Mouse (Mus musculus): ENCODE results near the gene Ifnb1.
"Not testable (repeated sequence)": the region's sequence is repeated elsewhere in the genome, so short reads cannot be mapped to it uniquely, and the experiment has no call there.

Ifnb1 gene

DNA sequence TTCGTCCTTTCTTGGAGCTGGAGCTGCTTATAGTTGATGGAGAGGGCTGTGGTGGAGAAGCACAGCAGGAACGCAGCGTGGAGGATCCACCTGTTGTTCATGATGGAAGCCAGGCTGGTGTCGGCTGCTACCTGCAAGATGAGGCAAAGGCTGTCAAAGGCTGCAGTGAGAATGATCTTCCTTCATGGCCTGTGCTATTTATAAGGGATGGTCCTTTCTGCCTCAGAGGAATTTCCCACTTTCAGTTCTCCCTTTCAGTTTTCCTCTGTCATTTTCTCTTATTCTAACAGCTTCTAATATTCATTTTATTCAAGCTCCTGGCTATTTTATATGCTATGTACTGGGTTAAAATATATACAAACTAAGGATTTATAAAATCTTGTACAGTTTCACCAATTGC is at the start of gene Ifnb1:
TSS of gene Ifnb1 (minus strand) at position 101 of the 400 bp plus-strand sequence.
- DNase-seq = no peak

DNA sequence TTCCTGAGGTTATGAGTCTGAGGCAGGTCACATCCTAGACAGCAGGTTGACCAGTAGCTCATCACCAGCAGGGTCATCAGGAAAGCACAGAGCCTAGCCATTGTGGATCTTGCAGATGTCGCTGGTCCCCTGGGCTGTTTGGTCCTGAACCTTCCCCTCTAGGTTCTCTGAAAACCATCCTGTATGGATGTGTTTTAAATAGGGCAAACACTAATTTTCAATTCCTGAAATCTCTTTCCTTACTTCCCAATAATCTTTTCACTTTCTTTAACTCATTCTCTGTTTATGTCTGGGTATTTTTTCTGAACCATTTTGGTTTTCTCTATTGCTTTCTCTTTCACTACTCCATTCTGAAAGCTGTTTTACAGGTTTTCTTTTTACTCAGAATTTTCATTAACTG is 49.1 kb upstream of the Ifnb1 start, which contains the start of gene Ifna14:
TSS of gene Ifna14 (minus strand) at position 101 of the 400 bp plus-strand sequence.
- no peak for DNase-seq

DNA sequence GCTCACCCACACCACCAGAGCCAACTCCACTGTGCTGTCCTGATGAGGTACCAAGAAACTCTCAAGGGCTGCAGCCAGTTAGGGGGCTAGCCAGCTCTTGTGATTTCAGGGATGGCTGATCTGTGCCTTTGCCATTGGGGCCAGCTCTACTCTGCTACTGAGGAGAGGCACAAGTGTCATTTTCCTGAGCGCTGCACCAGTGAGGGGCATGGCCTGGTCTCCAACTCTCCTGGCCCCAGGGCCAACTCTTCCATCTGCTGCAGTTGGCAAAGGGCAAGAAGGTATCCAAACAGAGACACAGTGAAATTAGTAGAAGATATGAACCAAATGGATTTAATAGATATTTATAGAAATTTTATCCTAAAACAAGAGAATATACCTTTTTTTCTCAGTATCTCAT is 39.2 kb upstream of the Ifnb1 start:
- DNase-seq = no peak

DNA sequence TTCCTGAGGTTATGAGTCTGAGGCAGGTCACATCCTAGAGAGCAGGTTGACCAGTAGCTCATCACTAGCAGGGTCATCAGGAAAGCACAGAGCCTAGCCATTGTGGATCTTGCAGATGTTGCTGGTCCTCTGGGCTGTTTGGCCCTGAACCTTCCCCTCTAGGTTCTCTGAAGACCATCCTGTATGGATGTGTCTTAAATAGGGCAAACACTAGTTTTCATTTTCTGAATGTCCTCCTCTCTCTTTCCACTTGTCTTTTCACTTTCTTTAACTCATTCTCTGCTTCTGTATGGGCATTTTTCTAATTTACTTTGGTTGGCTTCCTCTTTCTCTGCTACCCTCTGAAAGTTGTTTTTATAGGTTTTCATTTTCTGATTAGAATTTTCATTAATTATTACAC is 35.6 kb upstream of the Ifnb1 start, which contains the start of gene Ifna15:
TSS of gene Ifna15 (minus strand) at position 101 of the 400 bp plus-strand sequence.
- DNase-seq = not testable (repeated sequence)

DNA sequence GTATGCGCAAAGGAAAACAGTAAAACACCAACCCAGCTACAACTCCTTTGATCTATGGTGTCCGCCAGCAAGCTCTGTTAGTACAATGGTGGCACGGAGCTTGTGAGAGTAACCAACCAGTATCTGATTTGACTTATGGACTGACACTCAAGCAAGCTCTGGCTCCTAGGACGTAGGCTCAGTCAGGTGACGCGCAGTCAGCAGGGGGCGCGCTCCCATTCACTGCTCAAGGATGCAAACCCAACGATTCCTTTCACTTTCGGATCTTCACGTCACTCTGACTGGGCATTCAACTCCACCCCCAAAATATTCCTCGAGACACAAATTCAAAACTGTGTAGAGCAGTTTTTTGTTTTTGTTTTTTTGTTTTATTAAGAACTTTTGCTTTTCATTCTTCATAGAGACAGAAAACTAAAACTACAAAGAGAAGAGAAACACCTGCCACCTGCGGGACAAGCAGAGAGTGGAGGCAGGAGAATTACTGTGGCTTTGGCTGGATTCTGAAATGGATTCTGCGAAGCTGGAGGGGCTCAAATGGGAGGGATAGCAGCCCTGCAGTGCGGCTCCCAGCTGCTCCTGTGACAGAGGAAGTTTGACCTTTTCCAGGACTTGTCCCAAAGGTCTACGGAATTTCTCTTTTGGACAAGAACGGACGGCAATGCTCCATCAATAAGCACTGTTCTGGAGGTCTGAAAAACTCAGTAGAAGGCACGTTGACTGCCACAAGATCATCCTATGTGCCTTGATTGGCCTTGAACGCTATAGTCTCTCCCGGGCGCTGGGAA is 27.8 kb upstream of the Ifnb1 start:
- DNase-seq = peak; percentile 80

DNA sequence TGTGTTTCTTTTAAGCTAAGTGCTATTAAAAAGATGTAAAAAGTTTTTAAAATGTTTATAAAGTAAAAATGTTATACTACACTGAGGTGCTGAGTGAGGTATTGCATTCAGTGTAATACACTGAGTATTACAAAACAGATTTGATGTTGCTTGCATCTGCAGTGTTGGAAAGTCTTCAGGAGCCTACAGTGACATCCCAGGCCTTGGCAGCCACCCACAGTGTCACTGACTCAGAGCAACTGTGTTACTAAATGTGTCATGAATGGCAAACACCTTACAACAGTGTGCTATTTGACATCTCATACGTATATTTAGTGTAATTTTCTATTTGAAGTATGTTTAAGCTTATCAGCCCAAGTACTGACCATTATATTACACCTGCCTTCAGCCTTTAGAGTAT is 25.4 kb upstream of the Ifnb1 start:
- no peak for DNase-seq

DNA sequence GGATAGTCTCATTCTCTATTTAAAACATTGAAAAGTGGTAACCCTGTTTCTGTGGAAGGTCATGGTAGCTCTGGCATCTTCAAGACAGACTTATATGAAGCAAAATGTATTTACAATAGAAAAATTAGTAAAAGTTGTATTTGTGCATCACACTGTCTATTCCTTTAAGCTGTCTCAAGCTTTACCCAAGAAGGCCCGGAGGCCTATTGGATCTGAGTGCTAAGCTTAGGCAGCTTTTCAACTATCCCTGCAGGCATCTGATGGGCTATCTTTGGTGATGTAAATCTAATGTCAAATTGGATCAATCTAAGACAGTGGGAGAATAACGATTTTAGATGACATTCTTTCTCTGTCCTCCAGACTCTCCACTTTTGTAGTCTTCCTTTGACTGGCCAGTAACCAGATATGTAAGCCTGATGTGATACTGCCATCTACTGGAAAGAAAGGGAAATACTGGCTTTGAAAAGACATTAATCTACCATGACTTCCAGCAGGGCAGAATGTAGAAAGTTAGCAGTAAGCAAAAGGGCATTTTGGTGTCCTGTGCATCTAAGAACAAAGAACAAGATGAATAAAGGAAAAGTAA is 21.2 kb upstream of the Ifnb1 start:
- DNase-seq = no peak

DNA sequence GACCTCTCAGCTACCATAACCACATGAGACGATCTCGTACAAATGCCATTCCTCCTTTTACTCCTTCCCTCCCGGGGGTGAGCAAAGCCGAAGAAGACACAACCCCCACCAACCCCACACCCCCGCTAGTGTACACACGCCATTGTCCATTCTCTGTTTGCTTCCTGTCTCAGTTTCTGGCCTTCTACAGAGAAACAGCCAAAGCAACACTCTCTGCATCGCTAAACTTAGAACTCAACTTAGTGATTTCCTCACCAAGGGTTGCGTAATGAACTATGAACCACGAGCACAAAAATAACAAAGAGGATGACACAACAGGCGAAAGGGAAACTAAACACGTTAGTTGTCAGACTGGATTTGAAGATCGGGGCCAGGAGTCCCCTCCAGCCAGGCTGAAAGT is 14.8 kb upstream of the Ifnb1 start:
- no peak for DNase-seq

DNA sequence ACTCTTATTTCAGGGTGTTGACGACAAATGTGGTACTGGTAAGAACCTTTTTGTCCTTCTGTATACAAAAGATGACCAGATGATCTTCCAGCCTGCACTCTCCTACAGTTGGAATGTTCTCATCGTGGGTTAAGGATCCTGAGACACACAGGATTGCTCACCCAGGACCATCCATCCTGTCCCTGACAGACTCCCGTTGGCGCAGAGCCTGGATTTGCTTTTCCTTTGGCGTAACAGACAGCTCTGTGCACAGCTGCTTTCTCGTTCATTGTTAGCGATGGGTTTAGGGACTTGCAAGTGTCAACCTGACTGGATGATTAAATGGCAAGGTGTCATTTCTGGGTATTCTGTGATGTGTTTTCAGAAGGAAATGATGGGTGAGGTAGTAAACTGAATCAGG is 14.1 kb upstream of the Ifnb1 start:
- no peak for DNase-seq

DNA sequence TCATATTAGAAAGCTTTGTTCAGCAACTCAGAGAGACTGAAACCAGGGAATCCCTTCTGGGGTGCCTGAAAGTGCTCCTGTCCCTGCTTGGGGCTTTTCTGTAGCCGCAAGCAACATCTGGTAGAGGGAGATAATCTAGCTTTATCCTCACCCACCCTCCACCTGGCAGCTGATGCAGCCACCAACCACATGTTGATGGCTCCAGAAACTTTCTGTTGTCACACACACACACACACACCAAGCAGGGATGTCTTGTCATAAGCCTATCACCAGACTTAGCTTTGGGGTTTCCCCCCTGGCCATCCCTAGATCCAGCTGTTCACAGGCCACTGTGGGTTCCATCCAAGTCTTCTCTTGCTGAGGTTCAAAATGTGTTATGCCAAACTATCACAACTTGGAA is 13.2 kb upstream of the Ifnb1 start:
- DNase-seq = no peak

DNA sequence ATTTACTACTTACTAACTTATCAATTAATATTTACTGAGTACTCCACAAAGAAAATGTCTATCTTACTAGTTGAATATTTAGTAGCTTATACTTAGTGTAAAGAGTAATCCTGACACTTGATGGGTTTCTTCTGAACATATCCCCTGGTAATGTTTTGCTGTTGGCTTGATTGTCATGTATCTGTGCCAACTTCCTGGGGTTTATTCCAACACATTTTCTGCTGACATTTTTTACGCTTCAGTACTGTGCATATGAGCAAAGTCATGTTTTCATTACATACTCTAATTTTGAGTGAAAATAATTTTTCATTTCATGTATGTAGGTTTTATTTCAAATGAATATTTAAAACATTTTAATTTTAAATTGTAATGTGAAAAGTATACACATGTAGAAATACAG is 12.3 kb upstream of the Ifnb1 start:
- no peak for DNase-seq

DNA sequence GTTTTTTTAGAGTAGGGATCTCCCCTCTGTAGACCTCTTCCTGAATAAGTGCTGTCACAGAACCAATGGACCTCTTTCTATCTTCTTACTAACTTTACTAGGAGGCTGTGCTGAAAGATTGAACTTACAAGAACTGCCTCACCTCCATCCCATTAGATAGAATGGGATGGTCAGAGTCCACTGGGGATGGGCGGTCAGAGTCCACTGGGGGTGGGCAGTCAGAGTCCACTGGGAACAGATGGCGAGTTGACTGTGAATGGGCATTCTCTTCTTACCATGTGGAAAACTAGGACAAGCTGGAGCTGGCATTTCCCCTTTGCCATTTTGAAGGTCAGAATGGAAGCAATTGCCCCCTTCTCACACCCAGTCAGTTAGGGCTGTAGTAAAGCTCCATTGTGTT is 10.9 kb upstream of the Ifnb1 start:
- DNase-seq = no peak

DNA sequence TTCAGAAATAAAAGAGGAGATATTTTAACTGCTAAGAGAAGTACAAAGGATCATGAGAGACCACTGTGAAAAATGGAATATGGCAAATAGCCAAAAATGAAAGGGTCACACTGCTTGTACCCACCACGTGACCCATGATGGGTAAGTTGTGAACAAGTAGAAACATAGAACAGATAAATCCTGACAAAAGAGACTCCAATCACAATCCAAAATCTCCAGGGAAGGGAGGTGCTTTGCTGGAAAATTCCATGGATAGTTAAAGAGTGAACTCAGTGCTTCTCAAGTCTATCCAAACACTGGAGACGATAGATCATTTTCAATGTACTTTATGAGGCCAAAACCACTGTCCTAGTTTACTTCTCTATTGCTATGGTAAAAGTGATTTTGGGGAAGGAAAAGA is 8.3 kb upstream of the Ifnb1 start:
- no peak for DNase-seq

DNA sequence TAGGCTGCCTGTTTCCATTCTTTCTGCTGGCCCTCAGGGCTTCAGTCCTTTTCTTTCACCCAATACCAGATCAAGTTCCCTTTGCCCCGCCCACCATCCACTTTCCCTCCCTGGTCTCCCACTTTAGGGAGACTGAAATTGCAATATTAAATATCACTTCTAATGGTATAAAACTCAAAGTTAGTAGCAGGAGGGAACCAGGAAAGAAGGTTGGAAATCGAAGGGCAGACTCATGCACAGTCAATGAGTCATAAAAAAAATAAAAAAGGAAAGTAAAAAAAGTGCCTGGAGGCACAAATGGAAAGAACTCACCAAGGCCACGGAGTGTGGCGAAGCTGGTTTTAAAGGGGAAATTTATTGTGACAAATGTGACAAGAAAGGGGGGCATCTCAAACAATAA is 7.7 kb upstream of the Ifnb1 start:
- no peak for DNase-seq

DNA sequence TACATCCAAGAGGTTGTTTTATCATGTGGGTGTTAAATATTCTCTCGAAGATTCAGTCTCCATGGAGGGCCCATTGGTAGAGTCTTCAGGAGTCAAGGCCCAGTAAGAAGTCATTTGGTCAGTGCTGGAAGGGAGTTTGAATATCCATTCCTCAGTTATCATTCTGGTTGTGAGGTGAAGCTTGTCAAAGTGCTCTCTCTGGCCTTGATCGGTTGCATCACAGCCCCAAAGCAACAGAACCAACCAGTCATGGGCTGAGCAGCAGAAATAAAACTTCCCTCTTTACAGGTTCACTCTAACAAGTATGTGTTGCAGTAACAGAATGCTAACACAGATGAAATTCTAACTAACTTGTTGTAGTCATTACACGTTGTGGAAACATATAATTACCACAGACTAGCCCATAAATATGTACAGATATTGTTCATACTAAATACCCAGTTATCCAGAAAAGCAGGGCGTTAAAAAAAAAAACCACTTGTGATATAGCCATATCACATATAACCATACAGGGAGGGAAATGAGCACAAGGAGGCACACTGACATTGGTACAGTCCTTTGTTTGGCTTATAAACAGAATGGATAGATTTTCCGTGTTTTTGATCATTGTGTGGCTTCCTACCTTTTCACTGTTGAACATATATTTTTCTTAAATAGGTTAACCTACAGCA is 3.9 kb upstream of the Ifnb1 start:
- DNase-seq = no peak

DNA sequence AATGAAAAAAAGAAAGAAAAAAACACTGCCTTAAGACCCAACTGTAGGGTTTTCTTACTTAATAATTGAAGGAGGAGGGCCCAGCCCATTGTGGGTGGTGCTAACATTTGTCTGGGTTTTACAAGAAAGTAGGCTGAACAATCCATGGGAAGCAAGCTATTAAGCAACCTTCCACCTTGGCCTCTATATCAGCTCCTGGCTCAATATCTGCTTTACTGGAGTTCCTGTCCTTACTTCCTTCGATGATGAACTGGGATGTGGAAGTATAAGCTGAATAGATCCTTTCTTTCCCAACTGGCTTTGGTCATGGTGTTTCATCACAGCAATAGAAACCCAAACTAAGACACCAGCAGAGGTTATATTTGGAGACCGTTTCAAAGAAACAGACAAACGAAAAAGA is 2.8 kb upstream of the Ifnb1 start:
- DNase-seq = no peak

DNA sequence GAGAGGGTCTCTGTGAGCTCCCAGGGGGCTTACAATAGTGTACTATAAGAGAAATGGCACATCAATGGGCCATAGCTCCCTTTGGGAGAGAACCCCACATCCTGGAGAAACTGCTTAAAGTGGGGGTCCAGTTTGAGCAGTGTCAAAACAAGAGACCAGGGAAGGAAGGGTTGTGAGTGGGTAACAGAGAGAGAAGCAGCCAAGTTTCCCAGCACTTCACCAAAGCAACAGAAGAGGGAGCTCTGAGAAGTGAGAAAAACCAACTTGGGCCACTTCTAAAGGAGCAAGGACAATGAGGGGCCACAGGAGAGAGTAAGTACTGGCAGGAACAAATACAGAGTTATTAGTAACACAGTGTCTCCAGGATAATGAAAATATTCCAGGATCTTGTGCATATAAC is 667 bp upstream of the Ifnb1 start:
- DNase-seq = no peak

DNA sequence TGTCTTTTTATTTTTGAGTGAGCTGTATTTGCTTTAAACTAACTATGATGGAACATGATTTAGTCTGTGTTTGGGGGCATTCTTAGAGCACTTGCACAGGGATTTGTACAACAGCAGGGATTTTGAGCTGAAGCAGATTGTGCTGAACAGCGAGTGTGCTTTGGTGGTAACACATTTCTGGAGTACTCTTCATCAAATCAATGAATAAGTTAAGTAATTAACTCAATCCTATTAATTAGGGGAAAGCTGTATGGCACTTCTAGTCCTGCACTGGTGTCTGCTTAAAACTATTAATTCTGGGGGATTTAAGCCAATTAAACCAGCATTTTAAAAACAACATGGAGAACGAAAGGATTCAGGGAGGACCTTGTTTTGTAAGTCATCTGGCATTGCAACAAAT is 4.6 kb downstream of the Ifnb1 start:
- DNase-seq = no peak

DNA sequence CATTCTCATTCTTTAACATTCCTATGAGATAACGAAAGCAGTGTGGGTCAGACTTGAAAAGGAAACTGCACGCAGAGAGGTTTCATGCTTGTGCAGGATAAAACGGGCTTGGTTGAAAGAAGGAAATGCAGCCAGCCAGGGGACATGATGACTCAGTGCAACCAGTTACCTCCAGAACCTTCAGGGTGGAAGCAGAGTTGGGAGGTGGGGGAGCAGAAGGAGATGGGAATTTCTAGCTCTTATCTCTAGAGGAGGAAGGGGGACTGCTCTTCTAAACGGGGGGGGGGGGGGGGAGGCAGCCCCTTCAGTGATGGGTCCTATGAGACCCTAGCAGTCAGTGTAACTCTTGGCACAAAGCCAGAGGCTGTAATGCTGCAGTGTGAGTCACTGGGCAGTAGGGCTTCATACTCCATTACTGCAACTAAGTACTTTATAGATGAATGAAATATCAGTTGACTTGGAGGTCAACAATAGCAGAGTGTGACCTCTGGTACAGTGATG is 6.8 kb downstream of the Ifnb1 start:
- no peak for DNase-seq

DNA sequence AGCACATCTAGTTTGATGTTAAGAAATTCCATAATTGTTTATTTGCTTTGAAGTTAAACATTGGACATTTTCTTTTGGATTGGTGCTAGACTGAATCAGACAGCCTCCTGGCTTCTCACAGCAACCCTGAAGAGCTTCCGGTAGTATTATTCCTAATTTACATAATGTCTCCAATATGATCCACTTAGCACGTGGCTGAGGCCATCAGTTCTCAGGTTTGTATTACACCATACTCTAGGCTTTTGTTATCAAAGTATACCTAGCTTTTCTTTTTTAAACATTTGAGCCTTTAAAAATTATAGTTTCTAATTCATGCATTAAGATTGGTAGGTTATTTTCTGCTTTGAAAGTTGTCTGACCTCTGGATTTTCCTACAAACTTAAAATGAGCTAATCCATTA is 7.3 kb downstream of the Ifnb1 start:
- DNase-seq = no peak

DNA sequence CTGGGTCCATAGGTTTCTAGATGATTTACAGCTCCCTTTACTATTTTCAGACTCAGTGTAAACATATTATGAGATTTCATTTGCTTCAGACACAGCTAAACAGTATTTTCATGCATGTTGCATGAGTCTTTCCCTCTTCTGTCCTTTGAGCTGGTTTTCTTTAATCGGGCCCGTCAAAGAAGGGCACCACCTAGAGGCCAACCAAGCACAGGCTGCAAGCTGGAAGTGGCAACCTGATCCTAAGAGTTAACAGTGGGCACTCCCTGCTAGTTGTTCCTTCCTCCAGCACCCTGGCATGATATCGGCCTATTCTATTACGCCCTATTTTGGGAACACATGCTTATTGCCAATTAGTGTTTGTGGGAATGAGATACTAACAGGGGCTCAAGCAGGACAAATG is 8.2 kb downstream of the Ifnb1 start:
- DNase-seq = peak; percentile 34

DNA sequence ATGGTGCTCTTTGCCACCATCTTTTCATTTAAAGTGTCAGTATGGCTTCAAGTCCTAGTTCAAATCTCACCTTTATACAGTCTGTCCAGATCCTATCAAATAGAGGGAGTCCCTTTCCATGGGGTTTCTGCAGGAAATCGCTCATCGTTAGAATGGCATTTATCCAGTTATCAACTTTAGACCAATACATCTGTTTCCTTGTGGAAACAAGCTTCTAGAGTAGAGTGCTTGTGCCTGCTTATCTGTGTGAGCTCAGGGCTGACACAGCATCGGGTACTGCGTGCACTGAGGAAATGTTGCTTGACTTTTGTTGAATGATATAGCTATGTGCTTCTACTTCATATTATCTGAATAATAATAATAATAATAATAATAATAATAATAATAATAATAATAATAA is 8.8 kb downstream of the Ifnb1 start:
- no peak for DNase-seq

DNA sequence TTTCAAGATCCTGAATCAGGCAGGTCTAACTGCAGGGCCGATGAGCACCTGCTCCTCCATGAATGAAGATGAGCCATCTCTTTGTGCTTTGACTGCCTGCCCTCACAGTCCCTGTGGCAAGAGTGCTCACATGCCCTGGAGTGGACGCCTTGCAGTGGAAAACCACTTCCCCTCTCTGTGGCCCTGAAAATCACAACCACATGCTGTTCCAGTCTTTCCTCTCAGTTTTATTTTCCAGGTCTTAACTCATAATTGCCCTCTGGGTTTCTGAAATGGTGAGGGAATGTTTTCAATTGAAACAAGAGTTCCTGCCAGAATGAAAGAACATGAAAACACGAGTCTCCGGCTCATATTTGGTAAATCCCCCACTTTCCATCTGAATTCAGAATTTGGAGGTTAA is 18.8 kb downstream of the Ifnb1 start:
- DNase-seq = no peak

DNA sequence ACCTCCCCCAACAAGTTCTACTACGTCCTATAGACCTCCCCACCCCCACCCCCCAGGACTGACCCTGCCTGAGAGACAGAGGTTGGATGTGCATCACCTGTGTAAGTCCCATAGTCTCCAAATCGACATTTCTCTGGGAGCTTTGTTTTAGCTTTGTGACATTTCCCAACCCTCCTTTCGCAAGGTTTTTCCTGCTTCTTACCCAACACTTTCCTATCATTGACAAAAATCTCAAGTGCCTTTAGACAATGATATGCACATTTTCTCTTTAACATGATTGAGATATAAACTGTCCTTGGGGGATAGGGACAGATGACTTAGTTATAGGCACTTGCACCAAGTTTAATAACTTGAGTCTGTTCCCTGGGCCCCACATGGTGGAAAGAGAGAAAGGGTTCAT is 21.3 kb downstream of the Ifnb1 start:
- DNase-seq = no peak

All from thymus, postnatal 25 days (tissue).